Mouse (Mus musculus): ENCODE data around the gene Akap12.

- no peak for TF ChIP-seq GATA1 (IDR thresholded peaks at IDR 0.05; ENCODE audit: low read length)
- no peak for TF ChIP-seq TAL1 (IDR thresholded peaks at IDR 0.05; ENCODE audit: low read length)
Observed at GRCm38 (mm10) chr10:4347136-4347492, 80.9 kb downstream of the Akap12 start.

Data from erythroblast, embryonic 14.5 days (primary cell).